Mouse (Mus musculus) hindbrain, embryonic 12.5 days (tissue): Measurements from ENCODE around the gene Kdr. TPM values are rescaled to one million over a fixed set of nuclear protein-coding genes. Genes with fewer than 3 reads are reported as not detected.

Experiments
- microRNA-seq: library from miRNA; unstranded; fragments of <30 nt; microRNA quantifications from one replicate; pipeline ENCODE4, GENCODE M21; 2017
- polyA plus RNA-seq: library from polyadenylated mRNA; unstranded; fragments of >200 nt; fragmentation: Nextera tagmentation; extraction: Ambion mirVana; gene quantifications from 2 replicates; pipeline ENCODE4 v1.2.1, GENCODE M21; 2016

Gene Kdr
- polyA plus RNA-seq, 1 experiment from 2014 or later = 31.4 TPM

Small RNAs within 50 kb of the gene (microRNA-seq; reads per million reads assigned to microRNA genes)
- gene Gm25374 = not detected

Other genes starting within 250 kb of the Kdr start
- 18.9 and 20.1 TPM in 2 replicates for gene Srd5a3, start 161.8 kb upstream of the Kdr start, polyA plus RNA-seq
- gene Tmem165, start 205.4 kb upstream of the Kdr start, polyA plus RNA-seq = 106 TPM in 2 replicates